Mouse (Mus musculus) gastrocnemius, postnatal 25 days (tissue): ENCODE results near the gene 2010106E10Rik. TPM values are rescaled to one million over a fixed set of nuclear protein-coding genes. Genes with fewer than 3 reads are reported as not detected.

Experiments
- DNase-seq: peaks from one replicate; pipeline ENCODE4 v3.0.0; 2022
- long read RNA-seq, 2 experiments: library from polyadenylated mRNA; stranded (forward); transcript quantifications; one replicate each; pipeline ENCODE4 v2.0.0; 2021
- total RNA-seq, 2 experiments: library from RNA; stranded (reverse); gene quantifications; 1 replicate in 1 of 2; 2 replicates in 1 of 2; pipeline ENCODE4 v1.2.3; 2021

The 2010106E10Rik gene
- total RNA-seq, result not detected
- long read RNA-seq, experiment 1, result 0 reads
- long read RNA-seq, experiment 2, result 0 reads

- DNase-seq, result no peak
Observed at GRCm38 (mm10) chrX:112494974-112495373, at the start of gene 2010106E10Rik. TSS of gene 2010106E10Rik (plus strand) at chrX:112495274.

- DNase-seq, result no peak
Observed at GRCm38 (mm10) chrX:112505651-112506050, 10.6 kb downstream of the 2010106E10Rik start.

GRCm38 (mm10) chrX:112524755-112525154 lies 29.7 kb downstream of the 2010106E10Rik start:
- no peak for DNase-seq

- DNase-seq, result no peak
Observed at GRCm38 (mm10) chrX:112543115-112543514, 48.0 kb downstream of the 2010106E10Rik start.

- DNase-seq, result no peak
Observed at GRCm38 (mm10) chrX:112567716-112568115, 72.6 kb downstream of the 2010106E10Rik start.

GRCm38 (mm10) chrX:112600511-112601305 lies 105.6 kb downstream of the 2010106E10Rik start, which contains the start of gene Zfp711:
TSS of gene Zfp711 (plus strand) at chrX:112600526.
- DNase-seq, result no peak

- DNase-seq, result no peak
Observed at GRCm38 (mm10) chrX:112601306-112602120, 106.4 kb downstream of the 2010106E10Rik start.

Other genes with a start within 250 kb of the 2010106E10Rik start
- gene Apool, start 183.9 kb upstream of the 2010106E10Rik start, total RNA-seq, result 10 to 100 TPM; 44.8 to 49.4 TPM
- gene Satl1, start 88.5 kb upstream of the 2010106E10Rik start, total RNA-seq, result not detected
- gene Zfp711, start 105.3 kb downstream of the 2010106E10Rik start, total RNA-seq, result under 1 TPM; 0.15 to 0.21 TPM
- gene Pof1b, start 203.4 kb downstream of the 2010106E10Rik start, total RNA-seq, result not detected